Mouse (Mus musculus) cerebellum, adult 8-10 months (tissue): ENCODE results near the gene Arhgap15.
A peak's percentile ranks its signal among the peaks of the same experiment; 100 is the strongest.

Experiments
- DNase-seq: peaks from one replicate; pipeline ENCODE4 v3.0.0; 2022

Gene Arhgap15

DNA sequence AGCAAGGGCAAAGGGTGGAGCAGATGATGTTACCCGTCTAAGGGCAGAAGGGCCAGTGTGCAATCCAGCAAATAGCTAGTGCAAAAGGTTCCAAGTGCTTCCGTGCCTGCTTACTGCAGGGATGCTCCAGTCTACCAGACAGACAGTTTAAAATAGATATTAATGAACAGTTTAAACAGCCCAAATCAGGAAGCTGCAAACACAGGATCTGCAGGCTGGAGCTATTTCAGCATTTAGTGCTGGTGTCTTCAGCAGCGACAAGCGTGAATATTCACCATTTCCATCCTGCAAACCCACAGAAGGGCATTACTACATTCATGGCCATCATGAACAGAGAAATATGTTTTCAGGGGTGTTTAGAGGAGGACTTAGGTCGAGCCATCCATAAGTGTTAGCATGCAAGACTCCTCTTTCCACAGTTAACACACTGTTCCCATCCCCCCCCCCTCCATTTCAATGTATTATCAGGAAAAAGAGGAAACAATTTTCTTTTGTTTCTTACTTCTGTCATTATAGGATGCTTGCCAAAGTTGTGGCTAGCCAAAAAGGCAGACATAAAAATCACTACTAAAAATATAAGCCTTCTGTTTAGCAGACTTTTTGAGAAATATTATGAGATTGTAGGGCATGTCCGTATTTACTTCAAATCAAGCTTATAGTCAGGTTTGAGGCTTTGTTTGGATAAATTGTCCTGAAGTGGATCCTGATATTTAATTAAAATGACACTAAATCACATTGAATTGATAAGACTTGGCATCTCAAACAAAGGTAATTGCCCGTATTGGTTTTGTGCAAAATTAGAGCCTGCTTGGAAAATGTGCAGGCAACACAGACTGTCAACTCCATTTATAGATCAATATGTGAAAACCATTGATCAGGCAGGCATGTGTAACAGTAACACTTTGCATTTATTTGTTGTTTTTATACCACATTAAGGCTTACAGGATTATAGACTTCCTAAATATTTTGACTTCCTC lies 35.4 kb downstream of the Arhgap15 start:
- DNase-seq, result no peak

DNA sequence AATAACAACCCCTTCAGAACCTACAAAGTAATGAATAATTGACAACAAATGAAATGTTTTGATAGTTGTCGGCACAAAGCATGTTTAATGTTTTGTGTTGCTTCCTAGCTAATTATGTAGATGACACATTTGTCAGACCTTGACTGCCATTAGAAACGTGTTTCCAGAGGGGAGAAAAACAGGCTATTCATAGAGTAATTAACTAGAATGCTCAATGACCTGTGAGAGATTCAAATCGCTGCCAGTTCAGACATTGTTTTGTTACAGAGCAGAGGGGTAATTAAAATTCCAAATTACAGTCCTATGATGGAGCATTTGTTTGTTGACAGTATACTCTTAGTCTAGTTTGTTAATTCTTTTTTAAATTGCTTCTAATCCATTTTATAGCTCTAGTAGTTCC lies 37.5 kb downstream of the Arhgap15 start:
- DNase-seq, result no peak

DNA sequence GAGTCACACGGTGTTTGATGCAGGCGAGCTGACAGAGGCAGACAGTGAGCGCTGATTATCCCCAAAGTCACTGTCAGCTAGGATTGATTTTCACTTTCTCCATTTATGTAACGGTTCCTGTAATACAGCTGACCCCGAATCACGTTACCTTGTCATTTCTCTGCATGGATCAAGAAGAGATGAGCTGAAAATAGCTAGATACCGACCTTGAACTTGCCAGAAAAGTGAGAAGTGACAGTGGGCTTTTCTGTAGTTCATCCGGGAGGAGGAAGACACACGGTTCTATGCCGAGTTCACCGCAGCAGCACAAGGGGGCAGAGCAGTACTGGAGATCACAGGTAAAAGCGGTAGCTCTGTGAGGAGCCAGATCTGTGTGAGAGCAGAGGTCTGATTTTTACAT lies 38.5 kb downstream of the Arhgap15 start:
- peak; percentile 31 for DNase-seq

DNA sequence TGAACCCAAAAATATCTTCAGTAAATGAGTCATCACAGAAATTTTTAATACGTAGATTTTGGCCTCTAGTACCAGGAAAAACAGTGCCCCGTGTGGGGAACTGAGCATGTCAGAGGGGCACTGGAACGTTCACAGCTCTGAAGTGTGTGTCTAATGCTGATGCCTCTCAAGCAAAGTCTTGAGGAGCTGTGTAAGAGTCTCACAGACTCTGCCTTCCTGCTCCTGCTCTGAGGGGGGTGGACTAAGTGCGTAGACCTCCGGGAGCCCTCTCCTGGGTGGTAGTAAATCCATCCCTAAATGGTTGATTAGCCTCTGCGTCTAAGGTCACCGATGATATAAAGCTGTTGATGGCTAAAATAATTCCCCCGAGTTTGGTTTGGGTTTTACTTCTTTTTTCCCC lies 39.9 kb downstream of the Arhgap15 start:
- no peak for DNase-seq

DNA sequence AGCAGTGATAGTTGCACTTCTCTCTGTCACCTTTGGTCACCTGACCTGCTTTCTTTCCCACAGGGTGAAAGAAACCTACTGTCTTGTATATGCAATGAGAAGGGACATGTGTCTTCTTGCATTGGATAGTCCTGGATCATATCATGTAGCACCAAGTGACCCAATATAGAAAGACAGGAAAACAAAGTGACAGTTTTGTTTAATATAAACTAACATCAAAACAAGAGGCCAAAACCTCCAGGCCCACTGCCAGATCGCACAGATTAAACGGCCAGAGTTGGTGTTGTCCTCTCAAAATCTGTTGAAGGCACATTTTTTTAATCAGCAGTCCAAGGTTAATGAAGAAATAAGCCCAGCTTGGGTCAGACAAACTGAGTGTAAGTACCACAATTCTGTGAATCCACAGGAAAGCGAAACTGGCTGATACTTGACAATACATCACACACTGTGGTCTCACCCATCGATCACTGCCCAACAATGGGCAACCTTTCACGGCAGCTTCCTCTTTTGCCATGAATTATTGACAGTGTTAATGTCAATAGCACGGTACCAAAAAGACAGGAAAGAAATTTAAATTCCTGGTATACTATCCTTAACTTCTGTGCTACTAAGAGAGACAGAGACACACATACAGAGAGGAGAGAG lies 41.5 kb downstream of the Arhgap15 start:
- DNase-seq, result no peak

DNA sequence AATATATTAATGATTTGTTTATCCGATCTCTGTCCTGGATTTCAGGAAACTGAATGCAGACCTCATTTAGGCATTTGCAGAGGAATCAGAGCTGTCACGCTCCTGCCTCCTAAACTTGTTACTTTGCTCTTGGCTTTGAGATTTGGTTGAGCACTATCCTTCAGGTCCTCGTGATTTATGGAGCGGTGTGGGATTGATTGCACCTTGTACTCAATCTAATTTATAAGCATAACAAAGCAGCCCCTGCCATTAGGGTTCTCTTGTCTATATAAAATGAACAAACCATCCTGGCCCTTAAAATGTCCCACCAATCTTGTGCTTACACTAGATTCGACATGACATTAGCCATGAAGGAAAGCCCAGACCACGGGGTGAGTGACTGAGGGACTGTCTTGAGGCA lies 43.0 kb downstream of the Arhgap15 start:
- DNase-seq, result no peak

DNA sequence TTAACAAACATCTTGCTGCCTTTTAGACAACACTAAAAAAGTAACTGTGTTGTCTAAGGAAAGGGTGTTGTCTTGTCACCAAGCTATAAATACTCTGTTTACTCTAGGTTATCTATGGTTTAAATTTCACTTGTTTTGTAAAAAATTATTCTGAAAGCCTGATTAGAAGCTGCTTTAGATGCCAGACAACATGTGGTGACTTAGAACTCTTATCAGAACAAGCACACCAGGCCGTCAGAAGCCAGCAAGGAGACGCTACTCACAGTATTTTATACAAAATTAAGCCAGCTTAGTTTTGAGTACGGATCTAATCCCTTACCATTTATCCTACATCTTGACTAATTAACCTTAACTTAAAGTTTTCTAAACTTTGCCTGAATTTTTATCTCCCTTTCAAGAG lies 44.5 kb downstream of the Arhgap15 start:
- no peak for DNase-seq

DNA sequence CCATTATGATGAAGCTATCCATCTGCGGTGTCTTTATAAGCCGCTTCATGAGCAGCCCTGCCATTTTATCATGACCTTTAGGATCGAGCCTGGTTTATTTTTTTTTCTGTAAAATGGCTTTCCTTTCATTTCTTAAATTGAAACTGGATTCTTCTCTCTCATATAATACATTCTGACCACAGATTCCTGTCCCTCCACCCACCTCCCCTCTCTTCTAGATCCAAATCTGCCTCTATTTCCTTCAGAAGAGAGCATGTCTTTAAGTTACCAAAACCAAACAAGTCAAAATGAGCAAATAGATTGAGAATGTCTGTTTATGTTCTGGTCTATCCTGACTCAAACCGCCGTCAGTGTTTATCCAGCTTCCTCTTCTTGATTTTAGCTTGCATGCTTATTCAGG lies 46.1 kb downstream of the Arhgap15 start:
- DNase-seq, result no peak

DNA sequence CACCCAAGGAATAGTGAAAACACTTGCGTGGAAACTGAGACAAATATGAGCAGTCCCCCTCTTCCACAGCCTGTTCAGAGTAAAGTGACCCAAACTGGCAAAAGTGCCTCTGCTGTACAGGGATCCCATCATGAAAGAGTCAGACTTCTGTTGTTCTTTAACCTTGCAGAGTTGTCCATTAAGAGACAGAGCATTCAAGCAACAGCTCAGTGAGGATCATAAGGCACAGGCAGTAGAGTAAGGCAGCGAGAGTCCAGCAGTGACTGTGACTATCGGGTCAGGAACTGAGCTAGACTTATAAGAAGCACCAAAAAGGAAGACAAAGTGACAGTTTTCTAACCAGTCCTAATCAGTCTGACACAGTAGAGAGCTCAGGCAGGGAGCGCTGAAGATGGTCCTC lies 47.8 kb downstream of the Arhgap15 start:
- no peak for DNase-seq

DNA sequence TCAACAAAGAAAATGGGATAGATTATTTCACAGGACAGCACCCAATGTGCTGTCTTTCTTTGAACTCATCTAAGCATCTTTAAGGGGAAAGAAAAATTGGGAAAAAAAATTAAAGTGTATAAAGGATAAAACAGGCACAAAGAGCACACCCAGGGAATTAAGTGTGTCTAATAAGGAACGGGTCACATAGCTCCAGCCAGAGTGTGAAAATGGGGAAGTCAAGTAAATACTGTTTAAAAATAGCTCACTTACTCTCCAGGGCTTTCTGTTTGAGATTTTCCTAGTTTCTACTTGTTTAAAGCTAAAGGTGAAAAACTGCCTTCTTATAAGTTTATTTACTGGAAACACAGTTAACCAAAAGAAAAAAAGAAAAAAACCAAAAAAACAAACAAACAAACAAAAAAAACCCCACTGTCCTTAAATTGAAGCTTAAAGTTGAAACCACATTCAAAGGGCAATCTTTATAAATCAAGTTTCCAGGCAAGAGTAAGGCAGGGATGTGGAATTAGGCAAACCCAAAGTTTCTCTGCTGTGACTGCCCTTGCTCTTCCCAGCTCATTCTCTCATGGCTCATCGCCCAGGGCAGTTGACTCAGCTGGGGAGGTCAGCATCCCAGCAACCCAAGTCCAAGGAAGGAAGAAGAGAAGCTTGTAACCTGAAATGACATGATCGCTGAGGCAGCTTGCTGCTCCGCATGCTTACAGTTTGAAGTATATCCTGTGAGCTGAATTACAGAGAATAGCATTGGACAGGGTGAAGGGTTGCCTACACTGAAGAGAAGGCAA lies 57.5 kb downstream of the Arhgap15 start:
- no peak for DNase-seq

DNA sequence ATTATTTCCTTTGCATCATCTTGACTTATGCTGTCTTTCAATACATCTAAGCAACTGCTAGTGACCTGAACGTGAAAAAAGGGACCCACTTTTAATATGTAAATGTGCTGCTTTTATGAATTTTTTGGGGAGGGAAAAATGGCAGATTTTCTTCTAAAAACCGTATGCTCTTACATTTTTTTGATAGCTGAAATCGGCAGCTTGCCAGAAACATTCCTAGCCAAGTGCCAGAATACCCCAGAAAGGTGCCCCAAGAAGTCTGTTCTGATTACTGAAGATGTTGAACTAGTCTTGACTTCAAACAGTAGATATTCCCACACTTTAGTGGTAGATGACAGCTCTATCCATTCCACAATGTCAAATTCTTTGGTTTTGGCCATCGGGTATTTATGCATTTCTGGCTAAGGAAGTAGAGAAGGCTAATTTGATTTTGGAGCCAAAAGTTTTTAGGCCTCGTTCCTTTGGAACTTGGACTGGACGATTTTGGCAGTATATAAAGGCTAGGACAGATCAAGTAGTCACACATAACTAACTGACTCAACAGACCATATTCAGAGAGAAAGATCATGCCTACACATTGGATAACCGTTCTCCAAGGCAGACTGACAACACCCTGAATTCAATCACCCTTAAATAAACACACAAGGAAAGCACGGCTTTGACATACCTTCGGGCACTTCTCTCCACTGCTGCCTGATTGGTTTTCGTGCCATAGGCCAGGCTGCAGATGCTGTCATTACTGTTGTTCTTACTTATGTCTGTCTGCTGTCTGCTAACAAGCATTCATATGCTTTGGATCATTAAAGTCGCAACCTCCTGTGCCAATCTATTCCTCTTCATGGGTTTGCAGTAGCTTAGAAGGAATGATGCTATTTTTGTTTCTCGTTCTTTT lies 67.5 kb downstream of the Arhgap15 start:
- DNase-seq, result no peak

DNA sequence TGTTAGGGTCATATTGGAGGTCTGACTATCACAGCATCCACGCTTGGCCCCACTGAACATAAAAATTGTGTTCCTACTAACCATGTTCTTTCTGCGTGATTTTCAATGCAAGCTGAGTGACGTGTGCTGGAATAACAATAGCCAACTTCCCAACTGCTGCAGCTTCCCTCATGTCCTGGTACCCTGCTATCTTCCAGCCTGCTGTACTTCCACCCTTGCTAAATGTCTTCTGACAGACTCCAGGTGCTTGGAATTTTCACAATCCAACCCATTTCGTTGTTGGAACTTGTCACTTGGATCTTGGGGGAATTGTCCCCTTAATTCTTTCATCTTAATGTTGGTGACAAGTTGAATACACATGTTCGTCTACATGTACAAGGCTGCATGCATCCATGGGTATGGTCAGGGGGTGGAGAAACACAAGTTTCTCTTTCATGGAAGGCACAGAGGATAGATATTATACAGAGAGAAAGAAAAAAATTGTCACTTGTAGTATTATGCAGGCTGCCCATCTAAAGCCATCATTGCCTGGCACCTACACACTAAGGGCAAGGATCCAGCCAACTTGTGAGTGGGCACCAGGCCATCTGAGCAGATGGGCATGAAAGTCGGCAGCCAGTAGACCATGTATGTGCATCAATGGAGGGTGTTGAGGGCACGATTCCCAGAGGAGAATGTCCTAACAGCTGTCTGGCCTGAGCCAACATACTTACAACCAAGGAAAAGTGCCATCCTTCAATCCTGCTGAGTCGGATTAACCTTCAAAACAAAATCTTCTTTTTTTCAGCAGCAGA lies 68.4 kb downstream of the Arhgap15 start:
- DNase-seq, result peak; percentile 26

DNA sequence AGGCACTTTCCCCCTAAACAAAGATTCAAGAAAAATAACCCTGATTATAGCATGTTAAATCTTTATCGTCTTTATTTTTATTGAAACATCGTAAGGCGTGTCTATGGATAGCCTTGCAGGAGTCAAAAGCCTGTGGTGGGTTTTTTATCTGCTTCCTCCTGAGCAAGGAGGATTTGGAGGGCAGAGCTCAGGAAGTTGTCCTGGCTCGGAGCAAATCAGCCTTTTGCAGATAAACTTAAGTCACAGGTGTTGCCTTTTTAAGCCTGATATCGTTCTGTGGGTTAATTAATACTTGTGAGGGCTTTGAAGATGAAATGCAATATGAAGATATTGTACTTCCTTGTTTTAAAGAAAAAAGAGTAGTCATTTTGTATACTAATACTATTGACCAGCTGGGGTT lies 87.3 kb downstream of the Arhgap15 start:
- DNase-seq, result no peak

DNA sequence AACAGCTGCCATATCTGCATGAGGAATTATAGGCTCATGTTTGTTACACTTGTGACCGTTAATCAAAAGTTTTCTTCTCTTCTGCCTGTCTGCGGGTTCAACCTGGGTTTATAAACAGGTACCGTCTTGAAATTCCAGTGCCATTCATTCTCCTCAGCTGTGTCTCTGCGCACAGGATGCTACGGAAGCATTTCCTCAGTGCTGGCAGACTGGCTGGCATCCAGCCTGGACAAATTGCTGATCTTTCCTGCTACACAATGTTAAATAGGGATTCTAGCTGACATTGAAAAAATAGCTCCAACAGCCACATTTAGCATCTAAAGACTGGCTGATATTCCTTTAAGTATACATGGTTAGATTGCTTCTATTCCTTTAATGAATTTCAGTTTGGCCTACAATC lies 93.0 kb downstream of the Arhgap15 start:
- no peak for DNase-seq

DNA sequence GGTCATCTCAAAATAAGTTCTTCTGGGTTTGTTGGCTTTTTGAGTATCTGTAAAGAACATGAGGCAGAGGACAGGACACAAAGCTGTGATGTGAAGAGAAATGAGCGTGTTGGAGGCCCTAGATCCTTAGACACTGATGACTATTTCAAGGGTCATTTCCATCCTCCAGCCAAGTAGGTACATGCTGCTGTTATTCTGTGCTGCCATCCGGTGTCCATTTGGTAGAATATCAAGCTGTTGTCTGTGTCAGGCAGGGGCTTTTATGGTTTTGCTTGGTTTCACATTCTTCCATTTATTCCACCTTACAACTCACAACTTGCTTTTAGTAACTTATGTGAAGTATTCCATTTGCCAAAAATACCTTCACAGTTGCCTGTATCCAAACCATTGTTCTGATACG lies 102.6 kb downstream of the Arhgap15 start:
- DNase-seq, result no peak

DNA sequence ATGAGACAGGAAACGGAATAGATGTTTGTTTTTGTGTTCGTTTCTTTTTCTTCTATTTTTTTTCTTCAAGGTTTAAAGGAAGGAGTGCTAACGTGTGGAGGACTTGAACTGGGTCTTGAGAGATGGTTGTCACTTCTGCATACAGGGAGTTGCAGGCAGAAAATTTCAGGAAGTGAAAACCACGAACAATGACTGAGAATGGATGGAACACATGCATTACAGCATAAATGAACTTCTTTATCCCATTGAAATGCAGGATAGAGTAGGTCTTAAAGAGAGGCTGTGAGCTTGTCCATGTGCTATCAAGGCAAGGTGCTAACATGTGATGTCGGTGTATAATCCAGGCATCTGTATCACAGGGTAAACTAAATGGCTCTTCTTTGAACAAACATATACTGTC lies 114.1 kb downstream of the Arhgap15 start:
- no peak for DNase-seq

DNA sequence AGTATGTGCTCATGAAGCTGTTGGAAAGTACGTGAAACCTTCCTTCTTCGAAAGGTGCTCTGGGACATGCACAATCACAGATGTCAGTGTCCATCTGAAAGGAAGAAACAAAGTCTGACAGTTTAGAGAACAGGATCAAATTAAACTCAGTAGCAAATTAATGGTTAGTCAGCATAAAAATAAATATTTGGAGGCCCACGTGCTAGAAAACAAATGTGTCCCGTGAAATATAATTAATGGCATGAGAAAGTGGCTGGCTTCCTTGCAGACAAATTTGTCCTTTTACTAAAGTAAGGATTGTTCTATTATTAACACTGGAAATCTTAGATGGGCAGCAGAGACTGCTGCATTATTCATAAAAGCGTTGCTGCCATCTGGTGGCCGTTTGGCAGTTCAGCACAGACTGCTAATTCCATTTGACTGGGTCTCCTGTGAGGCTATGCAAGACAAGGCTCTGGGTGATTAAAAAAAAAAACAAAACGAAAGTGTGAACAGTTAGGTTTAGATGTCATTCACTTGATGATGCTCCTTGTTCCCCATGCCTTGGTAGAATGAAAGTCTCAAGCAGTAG lies 153.9 kb downstream of the Arhgap15 start:
- DNase-seq, result peak; percentile 65

DNA sequence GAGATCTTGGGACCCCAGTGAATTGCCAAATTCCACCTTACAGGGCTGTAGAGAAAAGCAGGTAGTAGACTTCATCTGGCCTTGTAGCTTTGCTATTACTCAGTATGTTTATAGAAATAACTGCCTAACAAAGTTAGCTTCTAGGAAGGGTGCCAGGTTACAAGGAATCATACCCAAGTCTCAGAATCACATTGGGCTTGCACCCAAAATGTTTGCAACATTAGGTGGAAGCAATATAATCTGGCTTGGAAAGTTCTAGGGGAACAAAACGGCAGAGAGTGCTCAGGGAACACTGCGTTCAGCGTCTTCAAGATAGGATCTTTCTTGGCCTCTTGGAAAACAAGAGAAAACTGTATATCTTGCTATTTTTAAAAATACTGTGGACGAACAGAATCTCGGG lies 158.9 kb downstream of the Arhgap15 start:
- DNase-seq, result no peak

DNA sequence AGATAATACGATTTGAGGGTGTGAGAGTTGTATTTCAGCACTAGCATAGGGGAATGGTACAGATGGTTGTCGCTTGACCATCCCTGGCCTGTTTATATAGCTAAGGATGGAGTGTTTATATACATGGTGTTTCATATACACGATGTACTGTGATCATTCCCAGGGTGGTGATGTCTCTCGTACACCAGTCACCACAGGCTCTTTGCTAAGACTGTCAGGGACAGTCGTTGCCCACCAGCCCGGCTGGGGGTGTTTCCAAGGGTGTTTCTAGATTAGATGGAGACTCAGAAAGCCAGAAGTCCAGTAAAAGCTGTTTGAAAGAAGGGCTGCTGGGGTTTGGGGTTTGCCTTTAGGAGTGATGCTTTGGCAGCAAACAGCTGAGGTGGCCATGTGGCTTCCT lies 165.5 kb downstream of the Arhgap15 start:
- no peak for DNase-seq

DNA sequence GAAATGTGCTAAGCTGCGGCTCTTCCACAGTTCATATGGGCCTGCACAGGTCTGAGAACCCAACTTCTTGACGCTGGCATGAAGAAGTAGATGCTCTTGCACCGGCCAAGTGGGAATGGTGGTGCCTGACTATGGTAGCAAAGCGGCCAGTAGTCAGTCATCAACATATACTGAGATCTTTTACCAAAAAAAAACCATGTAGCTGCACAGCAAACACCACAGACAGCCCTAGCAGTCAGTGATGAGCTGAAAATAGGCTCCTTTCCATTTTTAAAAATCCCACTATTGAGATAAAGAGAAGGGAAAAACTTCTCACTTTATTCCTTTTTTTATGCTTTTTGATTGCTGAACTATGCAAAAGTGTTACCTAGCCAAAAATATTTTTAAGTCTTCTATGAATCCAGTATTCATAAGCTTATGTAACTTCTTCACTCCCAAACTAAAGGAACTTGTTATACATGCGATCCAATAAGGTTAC lies 175.3 kb downstream of the Arhgap15 start:
- no peak for DNase-seq

DNA sequence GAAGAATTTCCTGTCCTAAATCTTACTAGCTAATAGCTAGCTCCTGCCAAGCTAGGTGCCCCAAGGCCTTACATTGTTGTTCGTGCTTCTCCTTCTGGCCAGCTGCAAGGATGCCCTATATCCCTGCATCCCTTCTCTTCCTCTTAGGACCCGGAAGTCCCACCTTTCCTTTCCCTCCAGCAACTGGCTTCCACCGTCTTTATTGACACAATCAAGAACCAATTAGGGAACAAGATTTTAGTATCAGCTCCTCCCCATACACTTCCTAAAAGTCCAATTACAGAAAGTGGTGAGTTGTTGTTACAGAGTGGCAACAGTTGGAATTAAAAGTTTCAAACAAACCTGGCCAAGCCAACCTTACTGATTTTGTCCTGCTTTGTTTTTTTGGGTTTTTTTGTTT lies 183.1 kb downstream of the Arhgap15 start:
- no peak for DNase-seq
